Mouse (Mus musculus) embryonic facial prominence, embryonic 14.5 days (tissue): Measurements from ENCODE around the gene Myo1g. TPM values are rescaled to one million over a fixed set of nuclear protein-coding genes. Genes with fewer than 3 reads are reported as not detected.
A peak's percentile ranks its signal among the peaks of the same experiment; 100 is the strongest.

Experiments
- ATAC-seq: fragments of 200-750 bp; cut with Nextera tagmentation; 2 replicates; pipeline ENCODE4 v1.8.0; 2017; ENCODE audit warnings: low read depth, moderate number of reproducible peaks, moderate TSS enrichment
- DNase-seq: peaks from one replicate; pipeline ENCODE4 v3.0.0-alpha.2; 2015; ENCODE audit warnings: low spot score
- H3K27ac ChIP-seq: fragments of 300-500 bp; sonication (generic); replicated peaks from 2 replicates; pipeline ENCODE4 v1.5.1; 2014; ENCODE audit warnings: low read depth, mild to moderate bottlenecking, low read length, moderate library complexity
- H3K27me3 ChIP-seq: fragments of 300-500 bp; sonication (generic); replicated peaks from 2 replicates; pipeline ENCODE4 v1.6.1; 2014; ENCODE audit warnings: low read length; ENCODE audit not compliant: control insufficient read depth, insufficient read depth
- H3K36me3 ChIP-seq: fragments of 300-500 bp; sonication (generic); 2 replicates; pipeline ENCODE4 v1.6.1; 2014; ENCODE audit warnings: low read length, mixed read lengths; ENCODE audit not compliant: control insufficient read depth, insufficient read depth
- H3K4me1 ChIP-seq: fragments of 300-500 bp; sonication (generic); 2 replicates; pipeline ENCODE4 v1.6.1; 2014; ENCODE audit warnings: antibody characterized with exemption, low read length; ENCODE audit not compliant: control insufficient read depth, insufficient read depth
- H3K4me2 ChIP-seq: fragments of 300-500 bp; sonication (generic); 2 replicates; pipeline ENCODE4 v1.6.1; 2014; ENCODE audit warnings: low read depth, mild to moderate bottlenecking, low read length, moderate library complexity, mixed read lengths
- H3K4me3 ChIP-seq: fragments of 300-500 bp; sonication (generic); 2 replicates; pipeline ENCODE4 v1.5.1; 2014; ENCODE audit warnings: low read depth, mild to moderate bottlenecking, low read length
- H3K9ac ChIP-seq: fragments of 300-500 bp; sonication (generic); 2 replicates; pipeline ENCODE4 v1.6.1; 2014; ENCODE audit warnings: low read depth, mild to moderate bottlenecking, low read length, moderate library complexity, mixed read lengths
- H3K9me3 ChIP-seq: fragments of 300-500 bp; sonication (generic); 2 replicates; pipeline ENCODE4 v1.6.1; 2016; ENCODE audit warnings: low read length; ENCODE audit not compliant: control insufficient read depth
- WGBS: fragments of 180-500 bp; shearing (Covaris S2); extraction: QIAGEN DNeasy Blood & Tissue Kit; methylation state at CpG from one replicate; pipeline ENCODE4 v1.1.7; 2014; 5-methylcytosine and 5-hydroxymethylcytosine counted together
- polyA plus RNA-seq: library from polyadenylated mRNA; unstranded; fragments of >200 nt; fragmentation: Nextera tagmentation; extraction: Ambion mirVana; gene quantifications from 2 replicates; pipeline ENCODE4 v1.2.1, GENCODE M21; 2014

Myo1g gene
- polyA plus RNA-seq, 1 experiment from 2014 or later: 2.4 TPM

DNA sequence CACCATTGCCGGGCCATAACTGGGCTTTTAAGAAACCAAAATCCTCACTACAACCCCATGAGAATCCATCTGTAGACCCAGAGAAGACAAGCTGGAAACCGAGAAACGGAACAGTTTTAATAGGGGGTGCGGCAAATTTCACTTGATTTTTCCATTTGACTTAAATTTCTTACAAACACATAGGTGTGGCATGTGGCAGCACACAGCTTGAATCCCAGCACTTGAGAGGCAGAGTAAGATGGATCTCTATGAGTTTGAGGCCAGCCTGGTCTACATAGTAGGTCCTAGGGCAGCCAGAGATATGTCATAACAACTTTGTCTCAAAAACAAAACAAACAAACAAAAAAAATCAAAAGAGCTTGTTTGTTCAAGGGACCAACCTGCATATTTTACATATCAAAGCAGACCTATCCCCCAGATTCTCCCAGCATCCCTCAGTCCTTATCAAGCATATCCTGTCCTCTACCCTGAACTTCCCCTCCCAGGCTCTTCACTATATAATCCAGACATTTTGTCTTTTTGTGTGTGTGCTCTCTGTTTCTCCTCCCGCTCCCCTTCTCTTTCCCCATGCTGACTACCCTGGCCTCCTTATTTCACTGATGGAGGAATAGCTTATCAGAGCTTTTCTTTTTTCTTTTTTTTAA is 32.6 kb downstream of the Myo1g start:
- H3K9me3 ChIP-seq: no peaks in the 10 kb centered on the region
- no peak overlapping the region for H3K27ac ChIP-seq
- H3K27me3 ChIP-seq: no peaks in the 10 kb centered on the region

DNA sequence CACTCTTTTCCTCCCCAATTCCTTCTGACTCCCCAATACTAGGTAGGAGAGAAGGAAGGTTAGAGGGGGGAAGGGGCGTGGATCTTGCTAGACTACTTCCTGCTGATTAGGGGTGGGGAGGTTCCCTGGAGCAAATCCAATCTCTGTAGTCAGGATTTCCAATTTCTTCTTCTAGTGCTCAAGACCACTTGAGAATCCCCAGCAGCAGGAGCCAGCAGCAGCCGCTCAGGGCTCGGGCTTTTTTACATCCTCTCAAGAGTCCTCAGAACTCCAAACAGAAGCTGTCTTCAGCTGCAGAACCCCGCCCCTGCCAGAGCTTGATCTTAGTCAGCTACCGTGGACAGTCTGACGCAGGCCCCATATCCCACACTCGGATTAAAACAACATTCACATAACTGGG is 33.3 kb downstream of the Myo1g start:
- ATAC-seq: no peak
- H3K36me3 ChIP-seq: no peaks in the 10 kb centered on the region
- H3K9ac ChIP-seq: no peak overlapping the region
- WGBS: 40% methylated on average over 7 of the region's 7 CpGs
- H3K4me2 ChIP-seq: no peak overlapping the region
- no peaks in the 10 kb centered on the region for H3K27me3 ChIP-seq
- no peak overlapping the region for H3K27ac ChIP-seq
- no peak overlapping the region for H3K4me3 ChIP-seq
- no peaks in the 10 kb centered on the region for H3K9me3 ChIP-seq
- H3K4me1 ChIP-seq: no peaks in the 10 kb centered on the region
- DNase-seq: no peak

More for the DNA sequence above, 32.6 kb downstream of the Myo1g start:
- H3K36me3 ChIP-seq: no peaks in the 10 kb centered on the region
- WGBS: 95% methylated on average over 5 of the region's 5 CpGs
- H3K4me1 ChIP-seq: no peaks in the 10 kb centered on the region
- DNase-seq (no peak), ATAC-seq (no peak)
- H3K4me2 ChIP-seq: no peak overlapping the region
- H3K9ac ChIP-seq: no peak overlapping the region
- no peak overlapping the region for H3K4me3 ChIP-seq

DNA sequence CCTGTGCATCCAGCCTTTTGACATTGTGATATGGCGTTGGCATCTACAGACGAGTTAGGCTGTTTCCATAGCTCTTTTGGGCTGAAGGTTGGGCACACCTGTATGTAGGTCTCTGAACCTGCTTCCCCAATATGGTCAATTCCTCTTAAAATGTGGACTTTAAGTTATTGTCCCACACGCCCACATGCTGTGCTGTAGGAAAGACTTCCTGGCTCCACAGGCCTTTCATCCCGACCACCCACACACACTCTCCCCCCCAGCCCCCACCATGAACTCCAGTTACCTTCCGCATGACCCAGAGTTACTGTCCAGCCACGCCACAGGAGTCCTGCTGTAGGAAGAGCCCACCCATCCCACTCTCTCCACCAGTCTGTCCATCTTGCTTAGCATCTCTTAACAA is 33.8 kb downstream of the Myo1g start:
- Histone ChIP-seq H3K9me3 (no peaks in the 10 kb centered on the region), H3K27ac (no peak overlapping the region), H3K36me3 (no peaks in the 10 kb centered on the region), H3K4me2 (no peak overlapping the region), H3K9ac (no peak overlapping the region), H3K27me3 (no peaks in the 10 kb centered on the region), H3K4me1 (no peaks in the 10 kb centered on the region), H3K4me3 (no peak overlapping the region)
- WGBS: 66% methylated on average over 6 of the region's 6 CpGs
- DNase-seq (no peak), ATAC-seq (no peak)

DNA sequence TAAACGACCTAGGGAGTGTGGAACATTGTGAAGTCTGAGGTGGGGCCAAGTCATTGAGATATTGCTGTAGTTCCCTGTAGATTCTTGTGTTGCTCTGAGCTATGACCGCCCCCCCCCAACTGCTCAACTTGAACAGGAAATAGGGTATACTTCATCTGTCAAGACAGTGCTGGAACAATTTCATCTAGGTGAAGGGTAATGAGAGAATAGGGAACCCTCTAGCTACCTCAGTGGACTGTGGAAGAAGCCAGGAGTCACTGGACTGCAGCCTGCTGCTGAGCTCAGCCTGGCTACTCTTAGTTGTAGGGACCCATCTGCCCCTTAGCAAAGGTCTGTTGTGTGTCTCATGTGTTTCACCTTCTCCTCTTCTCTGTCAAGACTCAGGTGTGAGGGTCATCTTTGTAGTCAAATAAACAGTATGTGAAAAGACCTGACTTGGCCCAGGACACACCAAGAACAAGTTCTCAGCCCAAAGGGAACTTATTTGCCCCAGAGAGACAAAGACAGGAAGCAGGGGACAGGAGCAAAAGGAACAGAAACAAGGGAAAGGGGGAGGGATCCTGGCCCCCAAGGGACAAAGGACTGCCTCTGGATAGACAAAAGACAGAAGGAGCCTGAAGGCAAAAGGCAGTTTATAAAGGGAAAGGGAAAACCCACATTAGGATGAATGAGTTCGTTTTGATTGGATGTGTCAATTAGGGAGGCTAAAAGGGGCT is 36.4 kb downstream of the Myo1g start:
- Histone ChIP-seq H3K9ac (no peak overlapping the region), H3K27ac (no peak overlapping the region), H3K4me3 (no peak overlapping the region), H3K36me3 (no peaks in the 10 kb centered on the region), H3K4me1 (no peaks in the 10 kb centered on the region), H3K27me3 (no peaks in the 10 kb centered on the region), H3K4me2 (no peak overlapping the region), H3K9me3 (no peaks in the 10 kb centered on the region)
- WGBS: 56% methylated on average over 3 of the region's 3 CpGs
- ATAC-seq (no peak), DNase-seq (no peak)

DNA sequence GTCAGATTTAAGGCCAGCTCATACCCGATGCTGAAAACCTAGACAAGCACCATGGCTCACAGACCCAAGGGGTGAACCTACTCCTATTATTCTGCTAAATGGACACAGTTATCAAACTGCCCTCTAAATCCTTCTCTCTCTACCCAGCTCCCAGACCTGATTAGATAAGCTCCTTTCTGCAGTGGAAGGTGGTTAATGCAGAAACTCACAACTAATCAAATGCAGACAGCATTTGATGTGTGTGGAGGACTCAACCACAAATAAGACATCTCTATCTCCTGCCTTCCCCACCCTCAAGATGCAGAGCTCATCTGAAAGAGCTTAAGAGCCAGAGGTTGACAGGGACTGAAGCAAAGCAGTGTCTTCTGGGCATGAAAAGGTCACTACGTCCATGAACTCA is 37.7 kb downstream of the Myo1g start:
- ATAC-seq: no peak
- Histone ChIP-seq H3K36me3 (no peaks in the 10 kb centered on the region), H3K4me1 (no peaks in the 10 kb centered on the region), H3K4me3 (no peak overlapping the region), H3K9me3 (no peaks in the 10 kb centered on the region), H3K27ac (no peak overlapping the region), H3K27me3 (no peaks in the 10 kb centered on the region), H3K9ac (no peak overlapping the region), H3K4me2 (no peak overlapping the region)
- WGBS: 77% methylated on average over 2 of the region's 2 CpGs
- DNase-seq: no peak

DNA sequence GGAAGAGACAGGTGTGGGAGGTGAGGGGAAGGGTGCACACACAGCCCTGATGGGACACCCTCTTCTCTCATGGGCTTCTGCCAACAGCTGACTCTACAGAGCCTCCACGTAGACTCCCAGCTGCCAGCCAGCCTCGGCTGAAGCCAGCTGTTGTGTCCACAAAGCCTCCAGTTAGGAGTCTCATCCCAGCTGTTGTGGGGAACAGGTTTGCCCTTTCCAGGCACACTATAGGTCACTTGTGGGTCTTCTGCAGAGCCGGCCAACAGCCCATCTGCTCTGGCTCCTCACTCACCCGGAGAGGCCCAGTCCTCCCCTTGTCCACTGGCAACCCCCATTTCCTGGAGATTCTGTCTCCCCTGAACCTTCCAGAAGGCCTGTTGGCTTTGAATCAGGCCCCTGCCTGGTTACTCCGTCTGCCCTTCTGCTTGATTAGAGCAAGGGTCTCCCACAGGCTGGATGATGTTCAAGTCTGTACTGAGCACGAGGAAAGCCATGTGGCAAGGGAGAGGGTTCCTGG is 39.0 kb downstream of the Myo1g start:
- H3K4me3 ChIP-seq: no peak overlapping the region
- no peaks in the 10 kb centered on the region for H3K27me3 ChIP-seq
- no peaks in the 10 kb centered on the region for H3K36me3 ChIP-seq
- no peaks in the 10 kb centered on the region for H3K9me3 ChIP-seq
- no peak overlapping the region for H3K4me2 ChIP-seq
- no peak overlapping the region for H3K9ac ChIP-seq
- no peaks in the 10 kb centered on the region for H3K4me1 ChIP-seq
- H3K27ac ChIP-seq: no peak overlapping the region
- WGBS: 74% methylated on average over 6 of the region's 6 CpGs
- ATAC-seq (peak; percentile 82), DNase-seq (peak; percentile 86)

DNA sequence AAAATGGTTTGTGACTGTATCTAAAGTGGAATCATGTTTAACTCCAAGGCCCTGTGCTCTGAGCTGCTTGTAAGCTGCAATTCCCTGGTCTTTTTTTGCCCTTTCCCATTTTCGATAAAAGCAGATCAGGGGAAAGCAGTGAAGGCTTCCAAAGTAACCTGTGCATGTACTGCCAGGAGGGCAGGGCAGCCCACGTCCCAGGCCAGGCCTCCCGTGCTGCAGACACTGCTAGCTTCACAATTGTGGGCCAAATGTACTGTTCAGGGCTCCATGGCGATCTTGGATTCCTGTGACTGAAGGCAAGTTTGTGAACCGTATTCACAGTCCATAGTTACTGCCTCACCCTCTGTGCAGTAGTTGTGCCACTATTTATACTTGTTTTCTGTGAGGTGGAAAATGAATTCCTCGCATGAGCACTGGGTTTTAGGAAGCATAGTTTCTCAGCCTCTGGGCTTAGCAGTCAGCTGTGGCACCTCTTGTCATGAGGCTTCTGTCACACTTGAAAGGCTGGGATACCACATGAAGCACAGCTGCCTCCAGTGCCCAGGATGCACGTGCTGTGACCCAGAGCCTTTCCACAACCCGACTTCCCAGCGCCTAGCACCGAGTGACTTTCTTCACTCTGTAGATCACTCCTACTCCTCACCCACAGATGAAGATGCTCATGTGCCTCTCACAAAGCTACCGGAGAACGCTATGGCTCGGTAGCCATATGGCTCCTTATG is 39.9 kb downstream of the Myo1g start:
- no peaks in the 10 kb centered on the region for H3K36me3 ChIP-seq
- DNase-seq: peak; percentile 75
- H3K9me3 ChIP-seq: no peaks in the 10 kb centered on the region
- no peak overlapping the region for H3K4me2 ChIP-seq
- H3K4me1 ChIP-seq: no peaks in the 10 kb centered on the region
- H3K27me3 ChIP-seq: no peaks in the 10 kb centered on the region
- ATAC-seq: peak; percentile 19; the same call in 1 of the 2 replicates
- H3K27ac ChIP-seq: 0 out of 2 replicates have a peak overlapping the region, but pooled peaks have one; percentile 21
- H3K9ac ChIP-seq: 0 out of 2 replicates have a peak overlapping the region, but pooled peaks have one; percentile 6
- H3K4me3 ChIP-seq: no peak overlapping the region
- 78% methylated on average over 13 of the region's 13 CpGs for WGBS

DNA sequence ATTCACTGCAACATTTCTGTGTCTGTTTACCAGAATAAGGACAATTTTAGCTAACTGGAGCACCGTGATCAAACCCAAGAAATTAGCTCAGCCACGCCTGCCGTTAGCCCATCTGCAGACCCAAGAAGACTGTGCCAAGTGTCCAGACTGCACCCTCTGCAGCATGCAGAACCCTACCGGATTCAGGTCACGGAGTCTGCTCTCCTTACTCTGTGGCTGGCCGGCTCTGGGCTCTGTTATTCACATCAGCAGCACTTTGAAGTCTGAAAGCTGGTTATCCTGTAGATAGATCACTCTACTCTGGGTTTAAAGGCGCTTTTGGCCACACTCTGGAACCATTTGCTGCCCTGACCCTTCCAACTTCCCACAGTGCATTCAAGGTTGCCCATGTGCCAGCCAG is 40.6 kb downstream of the Myo1g start:
- Histone ChIP-seq H3K4me3 (no peak overlapping the region), H3K9me3 (no peaks in the 10 kb centered on the region), H3K27me3 (no peaks in the 10 kb centered on the region), H3K9ac (no peak overlapping the region), H3K36me3 (no peaks in the 10 kb centered on the region), H3K4me2 (no peak overlapping the region), H3K27ac (no peak overlapping the region), H3K4me1 (no peaks in the 10 kb centered on the region)
- DNase-seq (no peak), ATAC-seq (no peak)
- 70% methylated on average over 7 of the region's 7 CpGs for WGBS
